Mouse (Mus musculus): ENCODE measurements at regions not wholly inside any gene's neighbourhood (a gene's known extent, or its start where the extent isn't known, plus 50 kb on each side); places are given as distances from the start of the nearest gene placed in this dataset.

DNA sequence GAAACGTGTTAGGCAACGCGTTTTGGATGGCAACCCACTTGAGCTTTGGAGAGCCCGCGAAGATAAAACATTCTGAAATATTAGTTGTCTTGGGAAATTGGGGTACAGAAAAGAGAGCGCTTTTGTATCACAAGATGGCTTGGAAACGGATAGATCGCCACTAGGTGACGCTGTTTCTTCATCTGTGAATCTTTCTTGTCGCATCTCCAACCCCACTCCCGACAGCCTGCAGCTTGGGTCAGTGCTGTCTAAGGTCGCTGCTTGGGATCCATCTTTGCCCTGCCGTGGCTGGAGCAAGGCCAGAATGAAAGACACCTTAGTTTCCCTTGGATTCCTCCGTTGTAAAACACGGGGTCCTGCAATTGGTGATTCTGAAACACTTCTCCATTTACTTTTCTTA is 88.3 kb downstream of the Aldh8a1 start:
- WGBS: 5% methylated on average over 15 of the region's 15 CpGs
- Histone ChIP-seq H3K4me1 (peaks cover 25% of the 10 kb centered on the region), H3K4me3 (peak overlapping the region; percentile 29; the same call in 1 of the 2 replicates), H3K9me3 (no peaks in the 10 kb centered on the region), H3K27me3 (replicated peaks; ENCODE audit: low read depth, poor library complexity, severe bottlenecking) (peaks cover 35% of the 10 kb centered on the region), H3K27ac (replicated peaks) (no peak overlapping the region), H3K36me3 (replicated peaks) (no peaks in the 10 kb centered on the region)
- peak; percentile 85 for DNase-seq (ENCODE audit: low spot score)

DNA sequence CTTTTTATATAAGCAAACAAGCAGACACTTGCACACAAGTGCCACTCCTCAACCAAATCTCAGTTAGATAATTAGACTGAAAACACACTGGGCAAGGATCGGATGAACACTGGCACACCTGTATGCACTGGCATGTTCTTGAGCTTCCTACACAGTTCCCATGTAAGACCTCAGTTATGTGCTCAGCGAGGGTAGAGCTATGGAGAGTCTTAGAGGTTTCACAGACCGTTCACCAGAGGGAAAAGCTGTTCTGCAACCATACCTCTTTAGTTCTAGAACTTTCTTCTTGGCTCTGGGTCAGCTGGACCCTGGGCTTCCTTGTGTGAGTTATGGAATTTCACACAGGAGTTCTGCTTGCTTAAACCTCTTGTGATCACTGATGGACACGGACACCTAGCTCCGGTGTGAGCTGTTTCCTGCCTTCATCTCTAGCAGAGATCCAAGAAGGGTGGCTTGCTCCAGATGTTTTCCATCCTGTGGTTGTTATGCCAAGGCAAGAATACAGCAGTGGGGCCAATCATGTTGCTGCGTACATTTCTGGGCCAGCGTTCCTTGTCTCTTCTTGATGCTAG is 88.8 kb downstream of the Aldh8a1 start:
- Histone ChIP-seq H3K4me3 (no peak overlapping the region), H3K27me3 (replicated peaks; ENCODE audit: low read depth, poor library complexity, severe bottlenecking) (peaks cover 39% of the 10 kb centered on the region), H3K4me1 (peaks cover 25% of the 10 kb centered on the region), H3K27ac (replicated peaks) (0 out of 2 replicates have a peak overlapping the region, but pooled peaks have one; percentile 6), H3K36me3 (replicated peaks) (no peaks in the 10 kb centered on the region), H3K9me3 (no peaks in the 10 kb centered on the region)
- 59% methylated on average over 7 of the region's 7 CpGs for WGBS
- DNase-seq (ENCODE audit: low spot score): no peak

DNA sequence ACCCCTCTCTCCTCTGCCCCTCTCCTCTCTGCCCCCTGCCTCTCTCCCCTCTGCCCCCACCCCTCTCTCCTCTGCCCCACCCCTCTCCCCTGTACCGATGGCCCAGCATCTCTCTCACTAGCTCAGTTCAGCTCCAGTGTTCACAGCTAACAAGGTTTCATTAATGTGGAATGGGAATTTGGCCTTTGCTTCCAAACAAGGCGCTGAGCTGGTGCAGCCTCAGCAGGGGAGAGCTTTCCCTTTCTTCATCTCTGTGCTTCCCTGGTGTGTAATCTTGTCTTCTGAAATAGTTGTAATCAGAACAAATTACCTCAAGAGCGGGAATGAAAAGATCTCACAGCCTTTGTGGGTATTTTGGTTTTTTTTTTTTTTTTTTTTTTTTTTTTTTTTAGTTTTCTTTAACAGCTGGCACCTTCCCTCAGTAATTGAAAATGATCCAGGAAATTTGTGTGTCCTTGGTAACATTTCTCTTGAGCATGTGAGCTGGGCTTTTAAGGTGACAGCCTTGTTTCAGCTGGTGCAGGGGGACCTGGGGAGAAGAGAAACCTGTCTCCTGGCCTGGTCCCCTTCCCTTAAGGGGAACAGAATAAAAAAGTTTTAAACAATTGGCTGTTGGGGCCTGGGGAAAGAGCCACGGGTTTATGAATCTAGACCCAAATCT is 90.5 kb downstream of the Aldh8a1 start:
- DNase-seq (ENCODE audit: low spot score): no peak
- 11% methylated on average over 4 of the region's 4 CpGs for WGBS
- Histone ChIP-seq H3K27me3 (replicated peaks; ENCODE audit: low read depth, poor library complexity, severe bottlenecking) (peaks cover 39% of the 10 kb centered on the region), H3K4me1 (peaks cover 25% of the 10 kb centered on the region), H3K9me3 (no peaks in the 10 kb centered on the region), H3K27ac (replicated peaks) (peak overlapping the region; percentile 6; the same call in 1 of the 2 replicates), H3K36me3 (replicated peaks) (no peaks in the 10 kb centered on the region), H3K4me3 (no peak overlapping the region)

DNA sequence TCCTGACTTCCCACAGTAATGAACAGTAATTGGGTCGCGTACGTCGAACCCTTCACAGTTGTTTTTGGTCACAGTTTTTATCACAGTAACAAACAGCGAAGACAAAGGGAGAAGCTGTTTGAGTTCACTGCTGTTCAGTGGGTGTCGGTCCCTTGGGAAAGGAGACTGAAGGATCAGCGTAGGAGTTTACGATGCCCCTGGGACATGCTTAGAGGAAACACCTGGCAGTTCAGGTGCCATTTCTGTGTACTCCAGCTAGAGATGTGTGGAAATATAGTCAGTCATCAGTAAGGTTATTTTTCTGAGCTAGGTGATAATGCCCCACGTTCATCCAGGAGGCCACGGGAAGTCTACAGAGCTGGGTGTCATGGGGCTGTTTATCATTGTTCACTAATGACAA is 91.3 kb downstream of the Aldh8a1 start:
- H3K4me1 ChIP-seq: peaks cover 25% of the 10 kb centered on the region
- H3K4me3 ChIP-seq: no peak overlapping the region
- no peaks in the 10 kb centered on the region for H3K9me3 ChIP-seq
- peaks cover 35% of the 10 kb centered on the region for H3K27me3 ChIP-seq (replicated peaks; ENCODE audit: low read depth, poor library complexity, severe bottlenecking)
- H3K36me3 ChIP-seq (replicated peaks): no peaks in the 10 kb centered on the region
- WGBS: 64% methylated on average over 10 of the region's 10 CpGs
- no peak for DNase-seq (ENCODE audit: low spot score)
- H3K27ac ChIP-seq (replicated peaks): no peak overlapping the region

DNA sequence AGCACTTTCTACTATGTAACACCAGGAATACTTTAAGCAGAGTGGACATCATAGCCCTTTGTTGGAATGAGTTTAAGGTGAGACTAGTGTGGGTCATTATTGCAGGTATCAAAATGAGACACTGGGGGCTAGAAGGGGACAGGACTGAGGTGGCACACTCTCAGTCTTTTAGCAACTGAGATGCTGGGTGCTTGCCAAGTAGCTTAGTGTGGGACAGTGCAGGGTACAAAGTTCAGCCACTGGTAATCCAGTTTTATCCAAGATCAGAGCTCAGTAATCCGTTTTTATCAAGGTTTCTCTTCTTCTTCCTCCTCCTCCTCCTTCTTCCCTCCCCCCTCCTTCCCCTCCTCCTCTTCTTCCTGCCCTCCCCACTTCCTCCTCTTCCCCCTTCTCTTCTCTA is 92.9 kb downstream of the Aldh8a1 start:
- no peak for DNase-seq (ENCODE audit: low spot score)
- H3K4me3 ChIP-seq: no peak overlapping the region
- 37% methylated on average over 1 of the region's 1 CpGs for WGBS
- H3K36me3 ChIP-seq (replicated peaks): no peaks in the 10 kb centered on the region
- H3K27me3 ChIP-seq (replicated peaks; ENCODE audit: low read depth, poor library complexity, severe bottlenecking): peaks cover 25% of the 10 kb centered on the region
- no peak overlapping the region for H3K27ac ChIP-seq (replicated peaks)
- H3K4me1 ChIP-seq: peaks cover 25% of the 10 kb centered on the region
- H3K9me3 ChIP-seq: no peaks in the 10 kb centered on the region

DNA sequence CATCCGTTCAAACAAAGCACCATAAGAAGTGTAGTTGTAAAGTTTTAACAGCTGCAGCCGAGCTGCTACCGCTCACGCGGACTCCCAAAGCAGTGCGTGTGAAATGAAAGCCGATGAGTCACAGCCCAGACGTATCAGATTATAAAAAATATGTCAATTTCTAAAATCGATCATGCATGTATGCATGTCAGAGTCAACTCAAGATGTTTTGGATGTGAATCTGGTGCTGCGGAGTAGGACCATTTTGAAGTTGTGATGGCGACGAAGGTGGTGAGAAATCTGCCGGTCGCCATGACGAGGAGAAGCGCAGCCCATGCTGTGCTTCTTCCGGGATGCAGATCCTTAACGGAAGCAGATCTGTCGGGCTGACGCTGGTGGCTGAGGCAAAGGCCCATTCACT is 93.5 kb downstream of the Aldh8a1 start:
- Histone ChIP-seq H3K4me1 (peaks cover 22% of the 10 kb centered on the region), H3K27ac (replicated peaks) (no peak overlapping the region), H3K27me3 (replicated peaks; ENCODE audit: low read depth, poor library complexity, severe bottlenecking) (peaks cover 25% of the 10 kb centered on the region), H3K36me3 (replicated peaks) (no peaks in the 10 kb centered on the region), H3K4me3 (no peak overlapping the region), H3K9me3 (no peaks in the 10 kb centered on the region)
- WGBS: 78% methylated on average over 20 of the region's 20 CpGs
- DNase-seq (ENCODE audit: low spot score): no peak

DNA sequence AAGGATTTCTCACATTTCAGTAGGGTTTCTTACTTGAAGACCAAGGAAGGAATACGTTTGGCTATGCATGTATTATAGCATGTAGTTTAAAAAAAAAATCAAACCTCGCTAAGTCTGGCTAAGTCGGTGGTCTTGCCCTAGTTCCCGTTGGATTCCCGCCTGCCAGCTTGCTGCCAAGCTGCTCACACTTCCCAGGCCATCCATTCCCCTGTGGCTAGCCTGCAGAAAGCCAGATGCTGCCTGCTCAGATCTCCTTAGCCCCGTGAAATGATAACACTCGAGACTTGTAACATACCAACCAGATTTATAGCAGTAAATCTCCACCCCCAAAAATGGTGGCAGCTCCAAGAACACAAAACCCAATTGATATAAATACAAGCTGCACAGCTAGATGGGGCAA is 97.2 kb downstream of the Aldh8a1 start:
- no peaks in the 10 kb centered on the region for H3K4me1 ChIP-seq

DNA sequence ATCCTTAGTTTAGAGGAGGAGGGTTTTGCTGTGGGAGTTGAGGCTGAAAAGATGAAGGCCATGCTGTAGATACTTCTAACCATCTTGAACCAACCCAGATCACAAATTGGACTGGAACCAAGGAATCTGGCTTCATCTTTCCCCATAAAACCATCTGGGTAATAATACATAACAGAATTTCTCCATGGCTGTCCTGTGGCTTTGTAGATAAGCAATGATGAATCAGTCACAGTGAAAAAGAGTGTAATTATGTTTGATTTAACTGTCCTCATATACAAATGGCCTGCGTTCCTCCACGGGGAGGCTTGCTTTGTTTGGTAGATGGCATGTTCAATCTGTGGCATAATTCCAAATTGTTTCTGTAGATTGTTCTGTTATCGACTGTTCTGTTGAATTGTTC is 100.9 kb downstream of the Aldh8a1 start:
- no peak overlapping the region for H3K27ac ChIP-seq (replicated peaks)
- no peaks in the 10 kb centered on the region for H3K36me3 ChIP-seq (replicated peaks)
- no peaks in the 10 kb centered on the region for H3K9me3 ChIP-seq
- H3K27me3 ChIP-seq (replicated peaks; ENCODE audit: low read depth, poor library complexity, severe bottlenecking): no peaks in the 10 kb centered on the region
- no peak overlapping the region for H3K4me3 ChIP-seq
- DNase-seq (ENCODE audit: low spot score): no peak
- 92% methylated on average over 3 of the region's 3 CpGs for WGBS
- H3K4me1 ChIP-seq: no peaks in the 10 kb centered on the region

More for the DNA sequence above, 97.2 kb downstream of the Aldh8a1 start:
- no peaks in the 10 kb centered on the region for H3K36me3 ChIP-seq (replicated peaks)
- DNase-seq (ENCODE audit: low spot score): no peak
- H3K27ac ChIP-seq (replicated peaks): no peak overlapping the region
- H3K27me3 ChIP-seq (replicated peaks; ENCODE audit: low read depth, poor library complexity, severe bottlenecking): peaks cover 12% of the 10 kb centered on the region; the same call in 1 of the 2 replicates
- no peaks in the 10 kb centered on the region for H3K9me3 ChIP-seq
- 85% methylated on average over 7 of the region's 7 CpGs for WGBS
- H3K4me3 ChIP-seq: no peak overlapping the region

DNA sequence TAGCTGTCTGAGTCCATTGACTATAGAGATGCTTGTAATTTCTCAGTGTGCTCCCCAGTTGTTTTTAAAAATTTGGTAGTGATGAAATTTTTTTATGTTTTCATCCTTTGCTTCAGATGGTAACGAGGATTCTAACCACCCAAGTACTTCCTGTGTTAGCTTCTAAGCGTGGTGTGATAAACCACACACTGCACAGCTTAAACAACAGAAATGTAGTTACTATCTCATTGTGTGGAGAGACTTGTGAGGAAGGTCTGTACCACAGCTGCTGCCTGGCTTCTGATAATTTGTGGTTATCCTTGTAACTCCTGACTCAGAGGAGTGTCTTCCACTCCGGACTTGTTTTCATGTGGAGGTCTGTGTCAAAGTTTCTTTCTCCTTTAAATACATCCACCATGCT is 102.3 kb downstream of the Aldh8a1 start:
- H3K9me3 ChIP-seq: no peaks in the 10 kb centered on the region
- H3K27me3 ChIP-seq (replicated peaks; ENCODE audit: low read depth, poor library complexity, severe bottlenecking): no peaks in the 10 kb centered on the region
- no peaks in the 10 kb centered on the region for H3K36me3 ChIP-seq (replicated peaks)
- H3K27ac ChIP-seq (replicated peaks): no peak overlapping the region
- no peak overlapping the region for H3K4me3 ChIP-seq
- 84% methylated on average over 3 of the region's 3 CpGs for WGBS
- H3K4me1 ChIP-seq: no peaks in the 10 kb centered on the region
- no peak for DNase-seq (ENCODE audit: low spot score)

DNA sequence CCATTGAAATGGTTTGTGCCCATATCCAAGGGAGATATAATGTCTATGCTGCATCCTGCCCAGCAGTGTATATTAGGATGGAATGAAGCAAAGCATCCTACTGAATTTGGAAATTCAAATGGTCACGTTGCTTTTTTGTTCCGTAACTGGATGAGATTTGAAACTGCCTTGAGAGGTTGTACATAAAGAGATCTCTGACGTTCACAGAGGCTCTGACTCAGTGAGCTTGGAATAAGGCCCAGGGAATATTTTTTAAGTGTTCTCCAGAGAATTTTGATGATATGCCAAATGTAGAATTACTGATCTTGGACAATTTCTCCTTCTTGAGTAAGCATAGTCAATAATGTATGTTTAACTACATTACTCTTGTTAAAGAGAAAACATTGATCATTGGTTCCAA is 104.2 kb downstream of the Aldh8a1 start:
- no peaks in the 10 kb centered on the region for H3K9me3 ChIP-seq
- H3K27me3 ChIP-seq (replicated peaks; ENCODE audit: low read depth, poor library complexity, severe bottlenecking): no peaks in the 10 kb centered on the region
- no peaks in the 10 kb centered on the region for H3K4me1 ChIP-seq
- no peaks in the 10 kb centered on the region for H3K36me3 ChIP-seq (replicated peaks)
- WGBS: 94% methylated on average over 3 of the region's 3 CpGs
- no peak overlapping the region for H3K27ac ChIP-seq (replicated peaks)
- DNase-seq (ENCODE audit: low spot score): no peak
- no peak overlapping the region for H3K4me3 ChIP-seq

DNA sequence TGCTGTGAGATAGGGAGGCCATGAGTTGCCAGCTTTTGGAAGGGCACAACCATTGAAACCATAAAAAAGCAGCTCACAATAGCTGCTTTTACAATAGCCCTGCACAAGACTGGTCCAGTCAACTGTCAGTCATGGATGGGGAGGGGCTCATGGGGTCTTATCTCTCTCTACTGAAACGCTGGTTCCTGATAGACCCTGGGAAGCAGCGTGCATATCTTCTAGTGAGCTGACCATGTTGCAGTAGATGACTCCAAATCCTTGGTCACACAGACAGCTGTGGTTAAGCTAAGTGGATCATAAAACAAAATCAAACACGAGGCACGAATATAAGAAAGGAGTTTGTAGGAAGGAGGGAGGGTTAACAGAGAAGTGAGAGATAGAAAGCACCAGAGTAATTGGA is 105.0 kb downstream of the Aldh8a1 start:
- no peak for DNase-seq (ENCODE audit: low spot score)
- no peaks in the 10 kb centered on the region for H3K27me3 ChIP-seq (replicated peaks; ENCODE audit: low read depth, poor library complexity, severe bottlenecking)
- no peak overlapping the region for H3K27ac ChIP-seq (replicated peaks)
- no peak overlapping the region for H3K4me3 ChIP-seq
- no peaks in the 10 kb centered on the region for H3K4me1 ChIP-seq
- H3K9me3 ChIP-seq: no peaks in the 10 kb centered on the region
- 82% methylated on average over 4 of the region's 4 CpGs for WGBS
- H3K36me3 ChIP-seq (replicated peaks): no peaks in the 10 kb centered on the region

DNA sequence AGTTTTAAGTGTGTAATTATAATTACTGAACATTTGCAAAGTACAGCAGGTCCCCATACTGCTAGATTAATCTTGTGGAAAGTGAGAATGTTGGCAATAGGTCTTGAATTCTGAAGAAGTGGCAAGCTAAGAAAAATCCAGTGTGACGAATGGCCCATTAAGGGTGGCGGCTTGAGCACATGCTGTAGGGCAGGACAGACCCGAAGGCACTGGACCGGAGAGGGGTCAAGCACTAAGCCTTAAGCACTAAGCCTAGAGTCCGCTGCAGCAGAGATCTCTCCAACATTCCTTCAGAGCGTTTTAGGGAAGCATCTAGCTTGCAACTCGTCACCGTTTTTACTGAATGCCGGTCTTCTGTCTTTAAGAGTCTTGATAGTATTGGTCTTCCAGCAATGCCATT is 105.6 kb downstream of the Aldh8a1 start:
- H3K27ac ChIP-seq (replicated peaks): no peak overlapping the region
- H3K9me3 ChIP-seq: no peaks in the 10 kb centered on the region
- DNase-seq (ENCODE audit: low spot score): no peak
- WGBS: 77% methylated on average over 9 of the region's 9 CpGs
- no peaks in the 10 kb centered on the region for H3K4me1 ChIP-seq
- no peak overlapping the region for H3K4me3 ChIP-seq
- no peaks in the 10 kb centered on the region for H3K27me3 ChIP-seq (replicated peaks; ENCODE audit: low read depth, poor library complexity, severe bottlenecking)
- H3K36me3 ChIP-seq (replicated peaks): no peaks in the 10 kb centered on the region

DNA sequence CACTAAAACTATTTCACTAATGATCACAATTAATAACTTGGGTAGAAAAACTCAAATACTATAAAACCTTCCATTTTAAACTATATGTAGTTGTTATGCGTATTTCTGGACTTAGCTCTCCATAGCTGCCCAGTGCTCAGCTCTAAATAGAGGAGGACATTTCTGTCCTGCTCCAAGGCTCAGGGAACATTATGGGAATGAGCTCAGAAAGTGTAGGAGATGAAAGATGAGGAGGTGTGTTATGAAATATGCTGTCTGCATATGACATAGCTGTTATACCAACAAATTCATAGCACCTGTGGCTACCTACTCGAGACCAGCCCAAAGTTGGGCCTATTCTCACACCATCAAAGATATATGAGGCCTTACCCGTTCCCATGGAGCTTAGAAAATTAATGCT is 106.3 kb downstream of the Aldh8a1 start:
- no peaks in the 10 kb centered on the region for H3K27me3 ChIP-seq (replicated peaks; ENCODE audit: low read depth, poor library complexity, severe bottlenecking)
- no peak for DNase-seq (ENCODE audit: low spot score)
- WGBS: 87% methylated on average over 3 of the region's 3 CpGs
- H3K4me1 ChIP-seq: no peaks in the 10 kb centered on the region
- no peak overlapping the region for H3K4me3 ChIP-seq
- H3K27ac ChIP-seq (replicated peaks): no peak overlapping the region
- no peaks in the 10 kb centered on the region for H3K9me3 ChIP-seq
- H3K36me3 ChIP-seq (replicated peaks): no peaks in the 10 kb centered on the region

Measured in embryonic facial prominence, embryonic 10.5 days (tissue).